Mouse (Mus musculus) heart, adult 8-10 months (tissue): ENCODE results near the gene Snx18. TPM values are rescaled to one million over a fixed set of nuclear protein-coding genes. Genes with fewer than 3 reads are reported as not detected.

Experiments used
- DNase-seq: peaks from one replicate; pipeline ENCODE4 v3.0.0; 2022; ENCODE audit warnings: low spot score
- total RNA-seq, 4 experiments: library from RNA; stranded (reverse); gene quantifications; 2 replicates each; pipeline ENCODE4 v1.2.4; 2022

Snx18 gene
- 10 to 100 TPM; 16.4 to 18.9 (median 18.0) TPM for total RNA-seq

DNA sequence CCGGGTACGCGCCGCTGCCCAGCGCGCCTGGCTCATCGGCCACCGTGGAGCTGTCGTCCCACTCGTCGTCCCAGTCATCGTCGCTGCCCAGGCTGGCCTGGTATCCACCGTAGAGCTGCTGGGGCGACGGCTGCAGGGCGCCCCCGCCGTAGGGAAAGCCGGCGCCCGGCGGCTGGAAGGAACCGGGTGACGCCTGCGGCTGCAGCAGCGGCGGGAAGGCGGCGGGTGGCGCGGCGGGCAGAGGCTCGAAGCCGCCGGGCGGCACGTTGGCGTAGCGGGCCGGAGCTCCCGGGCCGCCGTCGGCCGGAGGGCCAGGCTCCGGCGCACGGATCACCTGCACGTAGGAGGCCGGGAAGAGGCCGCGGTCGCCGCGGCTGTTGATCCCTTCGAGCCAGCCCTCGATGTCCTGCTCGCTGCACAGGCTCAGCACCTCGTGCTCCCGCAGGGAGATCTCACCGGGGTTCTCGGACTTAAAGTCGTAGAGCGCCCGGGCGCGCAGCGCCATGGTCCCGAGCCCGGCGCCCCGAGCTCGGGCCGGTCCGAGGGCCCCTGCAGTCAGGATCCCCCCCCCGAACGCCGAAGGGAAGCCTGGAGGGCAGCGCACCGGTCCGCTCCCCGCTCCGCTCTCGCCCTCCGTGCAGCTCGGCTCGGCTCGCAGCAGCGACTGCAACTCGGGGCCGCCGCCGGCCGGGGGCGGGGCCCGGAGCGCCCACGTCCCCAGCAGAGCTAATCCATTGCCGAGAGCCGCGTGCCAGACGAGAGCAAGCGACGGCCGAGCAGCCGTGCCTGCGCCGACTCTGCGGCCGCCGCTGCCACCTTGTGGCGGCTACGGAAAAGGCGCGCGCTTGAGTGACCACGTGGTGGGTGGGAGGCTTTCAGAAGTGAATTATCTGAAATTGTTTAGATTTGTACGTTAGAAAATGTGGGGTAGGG is at the start of gene Snx18:
Snx18 (minus strand) TSS at position 674 of the 933 bp plus-strand sequence.
- DNase-seq: peak; percentile 86

GRCm38 (mm10) chr13:113663883-113664282 is 45.5 kb upstream of the Snx18 start:
- no peak for DNase-seq

- DNase-seq: peak; percentile 37
Observed at GRCm38 (mm10) chr13:113663151-113663779, 44.9 kb upstream of the Snx18 start, which contains the start of gene Hspb3. TSS of gene Hspb3 (minus strand) at chr13:113663676.

DNA sequence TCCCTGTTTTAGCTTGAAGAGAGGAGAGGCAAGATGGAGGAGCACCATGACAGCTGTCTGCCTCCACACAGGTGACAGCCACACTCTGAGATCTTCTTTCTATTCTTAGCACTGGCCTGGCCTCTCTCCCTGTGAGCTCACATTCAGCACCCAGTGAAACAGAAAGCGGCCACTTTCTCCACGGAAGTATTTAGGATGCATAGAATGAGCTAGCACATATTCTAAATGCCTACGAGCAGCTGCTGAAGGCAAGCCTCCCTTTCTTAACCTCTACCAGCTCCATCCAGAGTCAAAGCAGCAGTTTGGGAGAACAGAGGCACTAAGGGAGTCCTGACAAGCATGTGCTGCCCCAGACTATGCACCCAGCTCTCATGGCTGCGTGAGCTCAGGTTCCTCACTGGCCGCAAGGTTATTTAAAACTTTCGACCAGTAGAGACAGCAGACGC is 43.5 kb upstream of the Snx18 start:
- peak; percentile 31 for DNase-seq

GRCm38 (mm10) chr13:113660576-113661310 is 42.4 kb upstream of the Snx18 start:
- peak; percentile 45 for DNase-seq

GRCm38 (mm10) chr13:113657204-113657603 is 38.8 kb upstream of the Snx18 start:
- no peak for DNase-seq

- DNase-seq: no peak
Observed at GRCm38 (mm10) chr13:113656639-113657038, 38.3 kb upstream of the Snx18 start.

GRCm38 (mm10) chr13:113655511-113655910 is 37.1 kb upstream of the Snx18 start:
- no peak for DNase-seq

DNA sequence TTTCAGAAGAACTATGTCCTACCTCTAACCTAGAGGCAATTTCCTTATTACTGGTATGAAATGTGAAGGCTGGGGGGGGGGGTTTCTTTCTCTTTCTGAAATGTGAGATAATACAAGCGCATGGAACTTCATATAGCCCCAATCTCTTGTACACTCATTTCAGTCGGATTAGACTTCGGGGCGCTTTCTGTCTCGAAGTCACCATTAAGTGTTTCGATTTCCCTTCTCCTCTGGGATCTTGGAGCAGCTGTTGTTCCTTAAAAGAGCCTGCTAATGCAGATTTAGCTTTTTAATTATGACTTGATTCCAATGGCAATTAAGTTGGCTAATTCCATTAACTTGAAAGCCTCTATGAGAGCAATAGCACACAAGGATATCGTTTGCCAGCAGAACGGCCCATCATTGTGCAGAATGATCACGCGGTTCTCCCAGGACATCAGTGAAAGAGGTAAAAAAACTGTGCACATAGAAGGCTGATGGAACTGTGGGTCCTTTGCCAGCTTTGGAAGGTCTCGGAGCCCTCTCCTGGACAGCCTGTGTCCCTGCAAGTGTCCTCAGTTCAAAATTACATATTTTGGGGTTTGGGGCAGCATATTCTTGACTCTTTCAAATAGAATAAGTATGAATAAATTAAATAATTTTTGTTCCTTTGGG is 22.7 kb upstream of the Snx18 start:
- DNase-seq: no peak

DNA sequence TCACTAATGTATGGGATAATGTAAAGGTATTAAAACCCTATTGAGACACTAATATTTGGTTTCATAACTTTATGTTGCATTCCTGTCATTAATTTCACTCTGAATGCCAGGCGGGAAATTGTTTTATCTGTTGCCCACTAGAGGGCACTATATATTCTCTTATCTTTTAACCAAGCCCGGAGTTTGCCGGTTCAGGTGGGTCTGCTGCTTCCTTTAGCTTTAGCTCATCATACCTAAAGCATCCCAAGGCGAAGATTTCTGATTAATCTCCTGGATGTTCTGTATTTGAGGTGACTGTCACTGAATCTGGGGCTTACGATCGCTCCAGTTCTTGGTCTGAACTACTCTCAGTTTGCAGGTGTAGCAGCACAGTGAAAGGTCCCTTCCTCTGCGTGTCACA is 20.6 kb upstream of the Snx18 start:
- DNase-seq: no peak

GRCm38 (mm10) chr13:113635799-113636222 is 17.4 kb upstream of the Snx18 start:
- DNase-seq: no peak

GRCm38 (mm10) chr13:113634732-113635481 is 16.5 kb upstream of the Snx18 start:
- DNase-seq: no peak

DNA sequence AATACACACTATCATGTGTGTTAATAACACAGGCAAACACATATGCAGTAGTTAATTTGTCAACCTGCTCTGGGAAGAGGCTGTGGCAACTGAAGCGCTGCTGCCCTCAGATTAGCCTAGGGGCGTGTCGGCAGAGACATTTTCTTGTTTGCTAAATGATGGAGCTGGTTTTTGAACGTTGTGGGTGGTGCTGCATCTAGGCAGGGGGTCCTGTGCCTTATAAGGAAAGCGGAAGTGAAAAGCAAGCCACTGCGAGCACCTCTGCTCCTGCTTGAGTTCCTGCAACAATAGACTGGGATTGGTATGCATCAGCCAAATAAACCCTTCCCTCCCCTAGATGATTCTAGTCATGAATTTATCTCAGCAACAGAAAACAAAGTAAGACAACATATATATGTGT is 14.1 kb upstream of the Snx18 start:
- no peak for DNase-seq

DNA sequence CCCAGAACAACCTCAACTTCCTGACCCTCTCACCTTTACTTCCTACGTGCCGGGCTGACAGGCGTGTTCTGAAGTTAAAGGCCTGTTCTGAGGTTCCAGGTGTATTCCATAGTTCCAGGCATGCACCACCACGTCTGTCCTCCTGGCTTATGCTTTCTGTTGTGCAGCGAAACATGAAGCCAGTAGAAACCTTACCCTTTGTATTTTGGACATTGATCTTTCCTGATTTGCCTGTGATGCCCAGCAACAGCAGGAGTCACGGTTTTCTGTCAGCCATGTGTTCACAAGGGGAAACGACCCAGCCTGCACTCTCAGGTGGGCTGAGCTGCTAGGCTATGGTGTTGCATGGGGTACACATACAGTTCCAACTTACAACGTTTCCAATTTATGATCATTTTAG is 9.2 kb upstream of the Snx18 start:
- DNase-seq: no peak

DNA sequence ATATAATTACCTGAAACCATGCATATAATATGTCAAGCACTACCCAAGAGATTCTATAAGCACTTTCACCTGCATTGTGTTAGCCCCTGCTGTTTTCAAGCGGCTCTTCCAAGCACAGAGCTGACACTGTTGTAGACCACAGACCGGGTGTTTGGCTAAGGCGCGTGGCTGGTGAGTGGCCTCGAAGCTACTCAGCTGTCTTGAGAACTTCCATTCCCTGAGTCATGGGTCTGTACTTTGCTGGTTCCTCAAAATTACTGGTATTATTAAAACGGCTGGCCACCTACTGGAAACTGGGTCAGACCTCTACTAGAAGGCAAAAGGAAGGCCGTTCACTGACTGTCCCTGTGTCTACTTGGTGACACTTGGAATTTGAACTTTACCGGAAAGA is 4.5 kb upstream of the Snx18 start:
- DNase-seq: no peak

- no peak for DNase-seq
Observed at GRCm38 (mm10) chr13:113622122-113622864, 3.9 kb upstream of the Snx18 start.

- no peak for DNase-seq
Observed at GRCm38 (mm10) chr13:113619003-113619402, 639 bp upstream of the Snx18 start.

DNA sequence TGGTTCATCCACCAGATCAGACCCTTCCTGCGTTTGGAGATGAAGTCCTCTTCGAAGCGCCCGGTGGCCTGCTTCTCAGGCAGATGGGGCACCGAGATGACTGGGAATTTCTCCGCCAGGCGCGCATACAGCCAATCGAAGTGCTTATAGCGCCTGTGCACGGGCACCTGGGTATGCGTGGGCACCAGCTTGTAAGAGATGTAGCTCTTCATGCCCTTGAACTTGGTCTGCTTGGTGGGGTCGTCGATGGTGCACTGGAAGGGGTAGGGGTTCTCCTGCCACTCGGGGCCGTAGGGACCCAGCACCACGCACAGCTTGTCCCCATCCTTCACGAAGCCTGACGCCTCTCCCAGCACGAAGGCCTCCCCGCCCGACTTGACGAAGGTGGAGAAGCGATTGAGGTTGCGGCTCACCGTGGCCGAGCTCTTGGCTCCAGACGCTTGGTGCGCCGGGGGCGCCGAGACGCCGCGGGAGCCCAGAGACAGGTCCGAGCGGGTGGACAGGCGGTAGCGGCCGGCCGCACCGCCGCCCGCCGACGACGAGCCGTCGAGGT is 950 bp downstream of the Snx18 start:
- DNase-seq: no peak

- no peak for DNase-seq
Observed at GRCm38 (mm10) chr13:113616751-113617337, 1.5 kb downstream of the Snx18 start.
